Mouse (Mus musculus) cerebral cortex, adult 2 months (tissue): ENCODE results near the gene Ddx23.

ENCODE experiments used
- WGBS: fragments of 180-500 bp; shearing (Covaris S2); methylation state at CpG from one replicate; pipeline ENCODE4 v1.1.7; 2018; 5-methylcytosine and 5-hydroxymethylcytosine counted together

The Ddx23 gene

GRCm38 (mm10) chr15:98674994-98675545, 12.4 kb upstream of the Ddx23 start:
- WGBS, result 11% methylated on average over 11 of the region's 11 CpGs

DNA sequence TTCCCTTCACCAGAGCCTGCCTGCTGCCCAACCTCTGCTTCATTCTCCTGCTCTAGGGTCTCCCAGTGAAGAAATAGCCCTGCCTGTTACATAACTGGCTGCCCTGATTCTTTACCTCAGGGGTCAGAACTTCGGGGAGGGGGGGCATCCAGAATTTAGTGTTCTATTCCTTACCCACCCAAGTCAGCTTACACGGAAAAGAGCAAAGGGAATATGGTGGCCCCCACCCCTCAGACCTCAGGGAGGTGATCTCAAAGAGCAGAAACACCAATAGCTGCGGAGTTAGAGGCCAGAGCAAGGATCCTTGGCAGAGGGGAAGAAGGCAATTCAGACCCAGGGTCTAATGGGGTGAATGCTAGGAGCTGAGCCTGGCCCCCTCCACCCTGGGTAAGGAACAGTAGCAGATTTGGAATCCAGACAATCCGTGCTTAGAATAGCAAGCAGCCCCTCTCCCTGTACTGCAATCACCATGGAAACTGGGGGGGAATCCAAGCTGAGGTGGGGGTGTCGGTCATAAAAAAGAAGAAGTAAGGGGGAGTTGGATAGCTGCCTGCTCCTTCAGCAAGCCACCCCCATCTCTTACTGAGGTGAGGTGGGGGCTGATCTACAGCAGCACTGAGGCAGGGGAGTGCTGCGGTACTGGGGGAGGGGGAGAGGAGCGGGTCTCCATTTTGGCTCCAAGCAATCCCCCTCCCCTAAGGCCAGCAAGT, 11.7 kb upstream of the Ddx23 start:
- 25% methylated on average over 7 of the region's 7 CpGs for WGBS

GRCm38 (mm10) chr15:98673732-98674131, 11.0 kb upstream of the Ddx23 start:
- WGBS, result 78% methylated on average over 7 of the region's 7 CpGs

- 36% methylated on average over 4 of the region's 4 CpGs for WGBS
Observed at GRCm38 (mm10) chr15:98672592-98672991, 9.9 kb upstream of the Ddx23 start.

DNA sequence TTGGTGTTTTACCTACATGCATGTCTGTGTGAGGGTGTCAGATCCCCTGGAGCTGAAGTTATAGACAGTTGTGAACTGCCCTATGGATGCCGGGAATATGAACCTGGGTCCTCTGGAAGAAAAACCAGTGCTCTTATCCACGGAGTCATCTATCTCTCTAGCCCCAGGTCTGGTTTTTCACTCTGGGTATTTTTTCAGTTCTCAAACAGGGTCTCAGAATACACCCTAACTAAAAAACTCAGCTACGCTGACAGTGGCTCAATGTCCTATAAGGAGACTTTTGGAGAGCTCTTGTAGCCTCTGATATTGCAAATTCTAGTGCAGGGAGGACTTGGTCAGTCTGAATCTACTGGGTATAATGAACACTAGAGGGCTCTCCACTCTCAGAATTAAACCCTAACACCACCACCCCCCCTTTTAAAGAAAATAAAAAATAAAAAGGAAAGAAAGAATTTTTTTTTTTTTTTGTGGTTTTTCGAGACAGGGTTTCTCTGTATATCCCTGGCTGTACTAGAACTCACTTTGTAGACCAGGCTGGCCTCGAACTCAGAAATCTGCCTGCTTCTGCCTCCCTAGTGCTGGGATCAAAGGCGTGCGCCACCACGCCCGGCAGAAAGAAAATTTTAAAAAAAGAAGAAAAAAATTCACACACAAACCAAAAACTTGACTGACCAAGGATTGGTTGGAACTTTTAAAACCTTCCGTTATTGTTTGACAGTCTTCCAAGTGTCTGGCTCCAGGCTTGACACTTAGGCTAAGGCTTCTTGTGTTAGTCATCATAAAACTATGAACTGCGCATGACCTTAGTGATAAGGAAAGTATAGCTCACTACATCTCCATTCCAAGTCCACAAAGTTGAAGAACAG, 1.6 kb upstream of the Ddx23 start:
- WGBS, result 58% methylated on average over 11 of the region's 11 CpGs

DNA sequence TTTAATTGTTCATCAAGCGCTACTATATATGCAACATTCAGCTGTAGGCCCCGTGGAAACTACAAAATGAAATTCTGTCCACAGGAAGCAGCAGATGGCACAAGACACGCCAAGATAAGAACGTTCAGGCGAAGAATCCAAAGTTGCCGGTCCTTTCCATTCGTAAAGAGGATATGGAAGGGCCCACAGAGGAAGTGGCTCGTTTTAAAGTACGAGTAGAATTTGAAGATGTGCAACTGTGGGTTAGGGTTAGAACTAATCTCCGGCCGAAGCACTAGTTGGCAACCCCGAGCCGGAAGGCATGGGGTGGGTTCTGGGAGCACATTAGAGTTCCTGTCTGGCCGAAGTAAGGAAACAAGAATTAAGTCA, 512 bp downstream of the Ddx23 start:
- WGBS, result under 1% methylated on average over 14 of the region's 14 CpGs

DNA sequence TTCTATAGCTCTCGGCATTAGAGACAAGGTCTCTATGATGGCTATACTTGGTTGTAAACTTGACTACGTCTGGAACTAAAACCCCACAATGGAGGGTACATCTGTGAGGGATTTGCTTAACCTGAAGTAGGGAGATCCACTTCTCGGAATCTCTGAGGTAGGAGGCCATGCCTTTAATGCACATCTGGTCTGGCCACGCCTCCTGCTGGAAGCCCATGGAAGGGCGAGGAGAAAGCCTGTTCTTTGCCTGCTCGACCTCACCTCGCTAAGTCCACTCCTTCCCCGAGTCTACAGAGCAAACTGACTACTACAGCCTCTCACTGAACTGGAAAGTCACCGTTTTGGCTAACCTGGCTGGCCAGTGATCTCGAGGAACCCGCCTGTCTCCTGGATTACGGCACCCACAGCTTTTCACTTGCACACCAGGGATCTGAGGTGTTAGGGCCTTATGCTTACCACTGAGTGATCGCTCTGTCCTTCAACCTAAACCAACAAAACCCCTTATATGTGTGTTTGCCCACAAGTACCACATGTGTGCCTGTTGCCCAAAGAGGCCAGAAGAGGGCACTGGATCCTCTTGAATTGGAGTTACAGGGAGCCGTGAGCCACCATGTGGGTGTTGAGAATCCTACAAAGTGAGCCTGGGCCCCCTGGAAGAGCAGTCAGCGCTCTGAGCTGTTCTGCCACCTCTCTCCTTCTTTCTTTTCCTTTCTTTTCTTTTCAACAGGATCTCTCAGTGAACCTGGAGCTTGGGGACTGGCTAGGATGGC, 5.5 kb downstream of the Ddx23 start:
- WGBS, result 85% methylated on average over 15 of the region's 15 CpGs

GRCm38 (mm10) chr15:98652174-98652573, 10.5 kb downstream of the Ddx23 start:
- 83% methylated on average over 8 of the region's 8 CpGs for WGBS

DNA sequence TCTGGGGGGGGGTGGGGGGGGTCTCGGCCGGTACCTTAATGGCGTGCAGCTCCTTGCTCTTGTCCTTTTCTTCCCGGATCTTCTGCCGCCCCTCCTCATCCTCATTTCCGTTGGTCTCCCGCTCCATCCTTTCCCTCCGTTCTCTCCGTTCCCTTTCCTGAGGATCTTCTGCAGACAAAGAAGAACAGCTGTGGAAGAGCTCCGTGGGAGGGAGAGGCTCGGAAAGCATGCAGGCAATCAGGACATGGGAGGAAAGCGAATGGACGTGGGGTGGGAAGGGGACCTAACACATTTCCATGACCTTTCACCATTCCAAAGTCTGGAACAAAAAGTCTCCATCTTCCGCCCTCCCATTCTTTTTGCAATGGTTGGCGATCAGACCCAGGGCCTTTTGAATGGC, 11.3 kb downstream of the Ddx23 start:
- WGBS, result 70% methylated on average over 15 of the region's 15 CpGs

DNA sequence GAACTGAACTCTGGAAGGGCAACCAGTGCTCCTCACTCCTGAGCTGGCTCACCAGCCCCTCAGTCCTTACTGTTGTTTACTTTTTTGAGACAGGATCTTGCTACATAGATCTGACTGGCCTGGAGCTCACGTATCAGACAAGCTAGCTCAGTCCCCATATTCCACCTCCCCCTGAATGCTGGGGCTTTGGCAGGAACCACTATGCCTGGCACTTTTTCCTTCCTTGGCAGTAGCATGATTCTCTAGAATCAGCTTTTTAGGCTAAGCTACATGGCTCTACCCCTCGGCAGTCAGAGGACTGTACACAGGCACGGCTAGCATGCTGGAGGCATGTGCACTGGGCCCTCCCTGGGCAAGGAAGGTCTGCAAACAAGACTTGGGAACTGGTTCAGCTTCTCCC, 14.6 kb downstream of the Ddx23 start:
- 47% methylated on average over 3 of the region's 3 CpGs for WGBS

DNA sequence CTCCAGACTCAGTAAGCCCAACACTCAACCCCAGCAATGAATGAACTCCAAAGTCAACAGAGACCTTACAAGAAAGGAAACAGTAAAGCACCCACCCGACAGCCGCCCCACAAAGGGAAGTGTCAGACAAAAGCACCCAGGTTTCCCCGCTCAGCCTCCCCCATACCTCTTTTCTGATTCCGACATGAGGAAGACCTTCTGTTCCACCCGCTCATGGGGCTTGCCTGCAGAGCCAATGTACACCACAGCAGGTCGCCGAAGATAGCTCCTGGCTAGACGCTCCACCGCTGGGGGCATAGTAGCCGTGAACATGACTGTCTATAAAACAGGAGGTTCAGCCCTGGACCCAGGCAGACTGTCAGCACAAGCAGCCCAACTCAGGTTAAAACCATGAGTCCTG, 15.4 kb downstream of the Ddx23 start:
- 58% methylated on average over 10 of the region's 10 CpGs for WGBS

GRCm38 (mm10) chr15:98646737-98647136, 16.0 kb downstream of the Ddx23 start:
- 63% methylated on average over 8 of the region's 8 CpGs for WGBS

DNA sequence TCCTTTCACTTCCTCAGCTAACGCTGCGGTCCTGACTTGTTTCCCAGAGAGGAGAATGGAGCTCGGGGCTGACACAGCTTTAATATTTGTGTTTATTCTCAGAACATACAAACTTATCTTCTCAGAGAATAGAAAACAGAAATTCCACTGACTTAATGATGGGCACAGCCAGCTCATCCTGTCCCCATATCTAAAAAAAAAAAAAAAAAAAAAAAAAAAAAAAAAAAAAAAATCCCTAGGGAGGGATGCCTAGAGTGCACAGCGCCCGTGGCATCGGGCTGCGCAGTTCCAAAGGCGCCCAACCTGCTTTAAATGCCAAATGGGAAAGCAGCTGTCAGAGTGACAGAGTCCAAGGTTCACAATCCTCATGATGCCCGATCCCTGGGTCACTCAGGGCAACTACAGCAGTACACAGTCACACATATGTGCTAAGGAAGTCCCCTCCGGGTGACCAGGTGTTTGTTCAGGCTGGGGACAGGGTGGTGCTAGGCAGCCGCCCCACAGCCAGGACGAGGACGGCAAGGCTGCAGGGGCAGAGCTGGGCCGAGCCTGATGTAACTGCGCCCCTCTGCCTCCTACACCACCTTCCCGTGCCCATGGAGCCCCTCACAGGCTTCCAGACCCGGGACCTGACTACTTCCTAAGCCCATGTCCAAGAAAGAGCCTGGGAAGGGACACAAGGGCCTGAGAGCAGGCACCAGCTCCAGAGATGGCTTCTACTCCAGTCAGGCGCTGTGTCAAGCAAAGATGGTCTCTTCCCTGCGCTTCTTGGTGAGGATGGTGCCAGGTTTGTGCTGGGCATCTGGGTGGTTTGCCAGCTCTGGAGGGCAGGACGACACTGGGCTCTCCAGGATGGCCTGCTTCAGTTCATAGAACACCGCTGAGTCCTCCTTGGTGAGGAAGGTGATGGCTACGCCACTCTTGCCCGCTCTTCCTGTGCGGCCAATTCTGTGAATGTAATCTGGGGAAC, 17.4 kb downstream of the Ddx23 start:
- 77% methylated on average over 24 of the region's 24 CpGs for WGBS

GRCm38 (mm10) chr15:98644406-98644805, 18.3 kb downstream of the Ddx23 start:
- 73% methylated on average over 12 of the region's 12 CpGs for WGBS

- 45% methylated on average over 8 of the region's 8 CpGs for WGBS
Observed at GRCm38 (mm10) chr15:98640157-98640556, 22.5 kb downstream of the Ddx23 start.

DNA sequence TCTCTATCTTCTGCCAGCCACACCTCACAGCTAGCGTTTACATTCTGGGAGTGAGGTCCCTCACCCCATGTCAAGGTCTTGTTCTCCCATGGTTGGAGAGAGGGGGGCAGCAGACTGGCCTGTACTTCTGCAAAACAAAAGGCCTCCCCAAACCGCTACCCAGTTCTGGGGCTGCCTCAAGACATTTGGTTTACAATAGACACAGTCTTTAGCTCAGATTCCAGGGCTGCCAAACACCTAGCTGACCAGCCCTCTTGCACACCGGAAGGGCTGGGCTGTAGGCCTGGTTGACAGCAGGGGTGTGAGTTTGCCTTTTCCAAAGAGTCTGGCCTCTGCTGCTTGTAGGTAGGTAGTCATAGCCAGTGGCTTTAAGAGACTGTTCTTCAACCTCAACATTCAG, 25.5 kb downstream of the Ddx23 start:
- WGBS, result 58% methylated on average over 3 of the region's 3 CpGs

DNA sequence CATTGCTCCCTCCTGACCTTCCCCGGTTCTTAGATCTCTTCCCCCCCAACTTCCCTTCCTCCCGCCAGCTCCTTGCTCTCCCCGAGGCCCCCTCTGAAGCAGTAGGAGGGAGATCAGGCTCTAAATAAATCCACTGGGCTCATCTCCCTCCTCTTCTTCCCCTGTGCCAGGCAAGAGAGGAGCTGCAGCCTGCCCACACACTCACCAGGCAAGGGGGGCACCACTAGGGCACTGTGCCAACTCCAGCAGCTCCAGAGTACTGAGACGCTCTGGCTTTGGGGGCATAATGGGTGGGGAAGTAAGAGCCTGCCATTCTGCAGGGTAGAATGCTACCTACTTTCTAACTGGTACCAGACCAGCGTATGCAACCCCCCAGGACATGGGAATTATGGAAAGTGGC, 26.2 kb downstream of the Ddx23 start:
- 34% methylated on average over 5 of the region's 5 CpGs for WGBS

- WGBS, result 5% methylated on average over 21 of the region's 21 CpGs
Observed at GRCm38 (mm10) chr15:98635291-98635841, 27.3 kb downstream of the Ddx23 start.

- 2% methylated on average over 61 of the region's 65 CpGs for WGBS
Observed at GRCm38 (mm10) chr15:98634541-98635081, 28.1 kb downstream of the Ddx23 start.

GRCm38 (mm10) chr15:98633822-98634470, 28.7 kb downstream of the Ddx23 start:
- 3% methylated on average over 25 of the region's 25 CpGs for WGBS
